Mouse (Mus musculus): Measurements from ENCODE around the gene Igsf3. TPM values are rescaled to one million over a fixed set of nuclear protein-coding genes. Genes with fewer than 3 reads are reported as not detected.

Gene Igsf3
- polyA plus RNA-seq, 1 experiment: 2.6 TPM

DNA sequence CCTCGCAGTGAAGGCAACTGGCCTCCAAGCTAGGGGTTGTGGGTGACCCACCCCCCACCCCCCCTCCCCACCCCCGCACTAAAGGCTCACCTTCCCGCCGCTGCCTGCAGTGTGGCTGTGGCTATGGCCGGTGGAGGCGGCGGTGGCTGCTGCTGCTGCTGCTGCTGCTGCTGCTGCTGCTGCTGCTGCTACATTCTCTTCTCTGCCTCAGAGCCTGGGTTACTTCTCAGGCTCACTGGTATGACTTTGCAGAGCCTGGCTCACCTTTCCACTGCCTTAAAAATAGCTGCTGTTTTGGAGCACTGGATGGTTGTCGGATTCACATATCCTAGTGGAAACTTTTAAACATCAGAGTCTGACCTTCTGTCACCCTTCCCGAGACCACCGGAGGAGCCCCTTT is 11.0 kb downstream of the Igsf3 start:
- no peak for DNase-seq
- H3K4me3 ChIP-seq (ENCODE audit: insufficient read depth, low read depth, low read length): no peak overlapping the region
- no peaks in the 10 kb centered on the region for H3K36me3 ChIP-seq (ENCODE audit: control insufficient read depth, insufficient read depth, low read length)
- H3K27ac ChIP-seq (ENCODE audit: insufficient read depth, low read depth, low read length): no peak overlapping the region
- H3K27me3 ChIP-seq (replicated peaks; ENCODE audit: control insufficient read depth, insufficient read depth, low read length): no peaks in the 10 kb centered on the region
- TF ChIP-seq CTCF (conservative IDR thresholded peaks at IDR 0.05; ENCODE audit: insufficient read depth, insufficient read length, low read depth, low read length): no peak
- no peak for TF ChIP-seq POLR2A (IDR thresholded peaks at IDR 0.05; ENCODE audit: low read depth, low read length)
- peaks cover 8% of the 10 kb centered on the region for H3K4me1 ChIP-seq (ENCODE audit: control insufficient read depth, insufficient read depth, low read length)
- 33% methylated on average over 10 of the region's 10 CpGs for WGBS

DNA sequence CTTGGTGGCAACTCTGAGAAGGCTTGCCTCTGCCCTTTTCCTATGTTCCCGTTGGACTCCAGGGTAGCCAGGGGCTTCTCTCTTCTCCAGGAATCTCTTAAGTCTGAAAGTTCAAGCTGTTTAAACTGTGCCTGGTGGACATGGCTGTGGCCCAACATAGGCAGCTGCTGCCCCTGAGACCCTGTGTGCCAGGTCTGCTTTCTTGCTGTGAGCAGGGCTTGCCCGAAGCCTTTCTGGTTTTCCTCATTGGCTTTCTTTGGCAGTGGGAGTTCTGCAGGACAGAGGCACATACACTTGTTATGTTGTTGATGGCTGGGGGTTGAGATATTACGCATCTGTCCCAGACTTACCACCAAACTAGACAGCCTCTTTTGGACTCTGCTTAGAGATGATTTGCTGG is 12.7 kb downstream of the Igsf3 start:
- no peak for TF ChIP-seq CTCF (conservative IDR thresholded peaks at IDR 0.05; ENCODE audit: insufficient read depth, insufficient read length, low read depth, low read length)
- no peak for TF ChIP-seq POLR2A (IDR thresholded peaks at IDR 0.05; ENCODE audit: low read depth, low read length)
- Histone ChIP-seq H3K4me1 (ENCODE audit: control insufficient read depth, insufficient read depth, low read length) (peaks cover 8% of the 10 kb centered on the region), H3K27me3 (replicated peaks; ENCODE audit: control insufficient read depth, insufficient read depth, low read length) (no peaks in the 10 kb centered on the region), H3K36me3 (ENCODE audit: control insufficient read depth, insufficient read depth, low read length) (no peaks in the 10 kb centered on the region), H3K4me3 (ENCODE audit: insufficient read depth, low read depth, low read length) (no peak overlapping the region), H3K27ac (ENCODE audit: insufficient read depth, low read depth, low read length) (no peak overlapping the region)
- DNase-seq: no peak
- WGBS: 82% methylated on average over 3 of the region's 3 CpGs

- no peak overlapping the region for H3K27ac ChIP-seq (ENCODE audit: insufficient read depth, low read depth, low read length)
- DNase-seq: no peak
- H3K27me3 ChIP-seq (replicated peaks; ENCODE audit: control insufficient read depth, insufficient read depth, low read length): no peaks in the 10 kb centered on the region
- TF ChIP-seq POLR2A (IDR thresholded peaks at IDR 0.05; ENCODE audit: low read depth, low read length) (no peak), CTCF (conservative IDR thresholded peaks at IDR 0.05; ENCODE audit: insufficient read depth, insufficient read length, low read depth, low read length) (no peak)
- peaks cover 17% of the 10 kb centered on the region for H3K4me1 ChIP-seq (ENCODE audit: control insufficient read depth, insufficient read depth, low read length)
- 82% methylated on average over 9 of the region's 9 CpGs for WGBS
- H3K4me3 ChIP-seq (ENCODE audit: insufficient read depth, low read depth, low read length): no peak overlapping the region
- no peaks in the 10 kb centered on the region for H3K36me3 ChIP-seq (ENCODE audit: control insufficient read depth, insufficient read depth, low read length)
Measured at GRCm38 (mm10) chr3:101390472-101390871, 13.6 kb downstream of the Igsf3 start.

- Histone ChIP-seq H3K27ac (ENCODE audit: insufficient read depth, low read depth, low read length) (peak overlapping the region; percentile 75; the same call in 1 of the 2 replicates), H3K4me3 (ENCODE audit: insufficient read depth, low read depth, low read length) (no peak overlapping the region), H3K27me3 (replicated peaks; ENCODE audit: control insufficient read depth, insufficient read depth, low read length) (no peaks in the 10 kb centered on the region), H3K36me3 (ENCODE audit: control insufficient read depth, insufficient read depth, low read length) (no peaks in the 10 kb centered on the region), H3K4me1 (ENCODE audit: control insufficient read depth, insufficient read depth, low read length) (peaks cover 23% of the 10 kb centered on the region)
- WGBS: 73% methylated on average over 6 of the region's 6 CpGs
- DNase-seq: peak; percentile 90
- TF ChIP-seq POLR2A (IDR thresholded peaks at IDR 0.05; ENCODE audit: low read depth, low read length): no peak
- TF ChIP-seq CTCF (conservative IDR thresholded peaks at IDR 0.05; ENCODE audit: insufficient read depth, insufficient read length, low read depth, low read length): no peak
Measured at GRCm38 (mm10) chr3:101391991-101392390, 15.1 kb downstream of the Igsf3 start.

DNA sequence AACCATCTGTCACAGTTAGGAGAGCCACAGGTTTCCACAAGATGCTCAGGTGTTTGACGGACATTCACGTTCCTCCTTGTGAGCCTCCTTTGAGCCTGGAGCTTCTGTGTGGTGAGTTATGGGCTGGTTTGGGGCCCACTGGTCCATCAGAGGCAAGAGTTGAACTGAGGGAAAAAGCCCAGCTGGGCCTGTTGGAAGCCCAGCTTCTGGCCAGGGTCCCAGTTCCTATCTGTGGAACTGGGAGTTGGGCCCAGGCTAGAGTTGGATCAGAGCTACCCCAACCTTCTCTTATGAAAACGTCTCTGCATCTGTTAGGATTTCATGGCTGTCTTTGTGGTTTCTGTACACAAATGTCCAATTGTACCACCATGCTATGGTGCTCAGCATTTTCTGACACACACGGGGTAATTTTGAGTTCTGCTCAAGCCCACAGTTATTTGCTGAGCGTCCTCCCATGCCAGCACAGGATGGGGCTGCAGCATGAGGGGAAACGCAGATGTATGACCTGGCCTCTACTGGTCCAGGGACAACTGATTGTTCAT is 16.3 kb downstream of the Igsf3 start:
- Histone ChIP-seq H3K4me1 (ENCODE audit: control insufficient read depth, insufficient read depth, low read length) (peaks cover 23% of the 10 kb centered on the region), H3K27me3 (replicated peaks; ENCODE audit: control insufficient read depth, insufficient read depth, low read length) (no peaks in the 10 kb centered on the region), H3K27ac (ENCODE audit: insufficient read depth, low read depth, low read length) (no peak overlapping the region), H3K36me3 (ENCODE audit: control insufficient read depth, insufficient read depth, low read length) (no peaks in the 10 kb centered on the region), H3K4me3 (ENCODE audit: insufficient read depth, low read depth, low read length) (no peak overlapping the region)
- TF ChIP-seq POLR2A (IDR thresholded peaks at IDR 0.05; ENCODE audit: low read depth, low read length) (no peak), CTCF (conservative IDR thresholded peaks at IDR 0.05; ENCODE audit: insufficient read depth, insufficient read length, low read depth, low read length) (no peak)
- whole genome bisulfite sequencing: 89% methylated on average over 6 of the region's 6 CpGs
- no peak for DNase-seq

DNA sequence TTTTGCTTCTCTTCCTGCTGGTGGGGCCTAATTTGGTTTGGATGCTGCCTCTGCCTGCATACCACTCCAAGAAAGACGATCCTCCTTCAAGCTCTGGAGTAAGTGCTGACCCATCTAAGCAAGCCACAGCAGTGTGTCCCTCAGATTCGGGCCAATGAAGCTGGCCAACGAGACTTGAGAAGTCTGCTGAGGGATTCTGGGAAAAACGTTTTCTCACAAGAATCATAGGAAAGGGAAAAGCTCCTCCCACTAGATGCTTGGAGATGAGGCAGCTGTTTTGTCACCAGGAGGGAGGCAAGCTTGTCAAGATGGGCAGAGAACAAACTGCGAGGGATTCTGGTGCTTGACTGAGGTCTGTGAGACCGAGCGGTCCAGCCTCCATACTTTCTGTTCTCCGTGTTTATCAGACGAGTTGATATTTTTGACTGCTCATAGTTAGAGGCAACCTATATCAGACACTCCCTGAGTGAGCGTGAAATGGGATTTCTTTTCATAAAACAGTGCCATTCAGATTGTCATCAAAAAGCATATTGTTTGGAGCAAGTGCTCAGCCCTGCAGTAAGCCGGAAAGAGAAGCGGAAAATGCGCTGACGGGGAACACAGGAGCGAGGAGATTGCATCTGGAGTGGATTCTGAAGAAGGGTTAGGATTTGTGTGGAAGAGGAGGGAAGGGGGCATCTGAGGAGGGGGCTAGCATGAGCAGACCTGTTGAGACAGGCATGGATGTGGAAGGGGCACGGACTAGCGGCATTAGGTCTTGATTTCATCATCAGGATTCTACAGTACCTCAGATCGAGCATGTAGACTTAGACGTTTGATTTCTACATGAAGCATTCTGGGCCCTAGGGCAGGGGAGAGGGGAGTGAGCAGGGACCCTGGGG is 17.0 kb downstream of the Igsf3 start:
- Histone ChIP-seq H3K36me3 (ENCODE audit: control insufficient read depth, insufficient read depth, low read length) (no peaks in the 10 kb centered on the region), H3K4me3 (ENCODE audit: insufficient read depth, low read depth, low read length) (no peak overlapping the region), H3K27ac (ENCODE audit: insufficient read depth, low read depth, low read length) (no peak overlapping the region), H3K27me3 (replicated peaks; ENCODE audit: control insufficient read depth, insufficient read depth, low read length) (no peaks in the 10 kb centered on the region), H3K4me1 (ENCODE audit: control insufficient read depth, insufficient read depth, low read length) (peaks cover 23% of the 10 kb centered on the region)
- 81% methylated on average over 19 of the region's 19 CpGs for WGBS
- DNase-seq: no peak
- TF ChIP-seq CTCF (conservative IDR thresholded peaks at IDR 0.05; ENCODE audit: insufficient read depth, insufficient read length, low read depth, low read length) (no peak), POLR2A (IDR thresholded peaks at IDR 0.05; ENCODE audit: low read depth, low read length) (no peak)

DNA sequence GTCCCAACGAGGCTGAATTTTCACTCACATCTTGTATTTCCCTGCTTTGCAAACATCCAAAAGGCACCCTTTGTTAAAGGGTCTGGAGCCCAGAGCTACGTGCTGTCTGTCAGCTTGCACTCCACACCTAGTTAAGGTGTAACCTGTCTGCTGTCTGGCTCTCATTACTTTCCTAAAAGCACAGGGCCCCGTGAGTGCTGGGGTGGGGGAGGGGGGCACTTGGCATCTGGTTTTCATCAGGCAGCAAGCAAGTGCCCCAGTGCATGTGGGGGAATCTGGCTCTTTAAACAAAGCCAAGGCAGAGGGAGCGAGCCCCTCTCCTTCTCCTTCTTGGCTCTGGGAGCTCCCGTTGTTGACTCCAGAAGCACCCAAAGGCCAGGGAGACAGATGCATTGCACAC is 18.5 kb downstream of the Igsf3 start:
- 46% methylated on average over 5 of the region's 5 CpGs for WGBS

More for the DNA sequence above, 18.5 kb downstream of the Igsf3 start:
- Histone ChIP-seq H3K4me1 (ENCODE audit: control insufficient read depth, insufficient read depth, low read length) (peaks cover 23% of the 10 kb centered on the region), H3K27ac (ENCODE audit: insufficient read depth, low read depth, low read length) (no peak overlapping the region), H3K36me3 (ENCODE audit: control insufficient read depth, insufficient read depth, low read length) (no peaks in the 10 kb centered on the region), H3K4me3 (ENCODE audit: insufficient read depth, low read depth, low read length) (no peak overlapping the region), H3K27me3 (replicated peaks; ENCODE audit: control insufficient read depth, insufficient read depth, low read length) (no peaks in the 10 kb centered on the region)
- no peak for DNase-seq
- TF ChIP-seq CTCF (conservative IDR thresholded peaks at IDR 0.05; ENCODE audit: insufficient read depth, insufficient read length, low read depth, low read length): no peak
- no peak for TF ChIP-seq POLR2A (IDR thresholded peaks at IDR 0.05; ENCODE audit: low read depth, low read length)
